Mouse (Mus musculus) heart, adult 2 months (tissue): ENCODE data around the gene Cdpf1.

Experiments used
- CTCF ChIP-seq: fragments of 200-600 bp; IDR thresholded peaks from 2 replicates; pipeline ENCODE4 v1.8.1; 2022; ENCODE audit warnings: antibody characterized with exemption, mild to moderate bottlenecking, moderate library complexity
- EP300 ChIP-seq: fragments of 200-500 bp; IDR thresholded peaks from 2 replicates; pipeline ENCODE4 v1.6.1; 2011; ENCODE audit warnings: low read depth, low read length, control low read depth; ENCODE audit not compliant: insufficient read depth
- POLR2A ChIP-seq: fragments of 200-500 bp; IDR thresholded peaks from 2 replicates; pipeline ENCODE4 v1.6.1; 2011; ENCODE audit warnings: mild to moderate bottlenecking, low read depth, low read length, control low read depth; ENCODE audit not compliant: insufficient read depth

- TF ChIP-seq CTCF (no peak), EP300 (no peak), POLR2A (no peak)
Measured at GRCm38 (mm10) chr15:85828071-85828470, 16.6 kb upstream of the Cdpf1 start.
